Mouse (Mus musculus) midbrain, postnatal 0 days (tissue): ENCODE results near the gene Tmprss2. TPM values are rescaled to one million over a fixed set of nuclear protein-coding genes. Genes with fewer than 3 reads are reported as not detected.
"Not testable (repeated sequence)": the region's sequence is repeated elsewhere in the genome, so short reads cannot be mapped to it uniquely, and the experiment has no call there.

ENCODE experiments used
- ATAC-seq: fragments of 200-750 bp; cut with Nextera tagmentation; 2 replicates; pipeline ENCODE4 v1.8.0; 2017; ENCODE audit warnings: moderate number of reproducible peaks, mild to moderate bottlenecking, moderate TSS enrichment, moderate library complexity; ENCODE audit not compliant: low FRiP score
- DNase-seq: peaks from one replicate; pipeline ENCODE4 v3.0.0-alpha.2; 2015; ENCODE audit warnings: low spot score
- H3K27ac ChIP-seq: fragments of 300-500 bp; sonication (generic); 2 replicates; pipeline ENCODE4 v1.5.1; 2014; ENCODE audit warnings: low read depth, mild to moderate bottlenecking, low read length, mixed read lengths
- H3K27me3 ChIP-seq: fragments of 300-500 bp; sonication (generic); 2 replicates; pipeline ENCODE4 v1.6.1; 2014; ENCODE audit warnings: low read length, control low read depth, mixed read lengths; ENCODE audit not compliant: insufficient read depth
- H3K36me3 ChIP-seq: fragments of 300-500 bp; sonication (generic); 2 replicates; pipeline ENCODE4 v1.6.1; 2014; ENCODE audit warnings: low read length, control low read depth, mixed read lengths; ENCODE audit not compliant: insufficient read depth
- H3K4me1 ChIP-seq: fragments of 300-500 bp; sonication (generic); 2 replicates; pipeline ENCODE4 v1.6.1; 2014; ENCODE audit warnings: mild to moderate bottlenecking, control low read depth, antibody characterized with exemption, low read length, mixed read lengths; ENCODE audit not compliant: insufficient read depth
- H3K4me2 ChIP-seq: fragments of 300-500 bp; sonication (generic); 2 replicates; pipeline ENCODE4 v1.6.1; 2014; ENCODE audit warnings: low read depth, mild to moderate bottlenecking, low read length, mixed read lengths; ENCODE audit not compliant: poor library complexity, severe bottlenecking
- H3K4me3 ChIP-seq: fragments of 300-500 bp; sonication (generic); 2 replicates; pipeline ENCODE4 v1.5.1; 2014; ENCODE audit warnings: low read depth, mild to moderate bottlenecking, low read length, moderate library complexity
- H3K9ac ChIP-seq: fragments of 300-500 bp; sonication (generic); replicated peaks from 2 replicates; pipeline ENCODE4 v1.6.1; 2014; ENCODE audit warnings: mild to moderate bottlenecking, low read length, moderate library complexity, mixed read lengths; ENCODE audit not compliant: poor library complexity, severe bottlenecking
- H3K9me3 ChIP-seq: fragments of 300-500 bp; sonication (generic); 2 replicates; pipeline ENCODE4 v1.6.1; 2016; ENCODE audit warnings: low read length, control low read depth
- CTCF ChIP-seq: IDR thresholded peaks from 2 replicates; pipeline ENCODE4 v1.5.1; 2016; ENCODE audit warnings: antibody characterized with exemption, mild to moderate bottlenecking
- WGBS: fragments of 180-500 bp; shearing (Covaris S2); extraction: QIAGEN DNeasy Blood & Tissue Kit; methylation state at CpG from one replicate; pipeline ENCODE4 v1.1.7; 2014; 5-methylcytosine and 5-hydroxymethylcytosine counted together
- polyA plus RNA-seq: library from polyadenylated mRNA; unstranded; fragments of >200 nt; fragmentation: Nextera tagmentation; extraction: Ambion mirVana; gene quantifications from 2 replicates; pipeline ENCODE4 v1.2.1, GENCODE M21; 2015
- total RNA-seq: library from RNA; depleted of rRNA; stranded (reverse); fragments of >200 nt; gene quantifications from 2 replicates; pipeline ENCODE4 v1.2.3, GENCODE M21; 2014

Tmprss2 gene
- total and polyA plus RNA-seq, 2 experiments from 2014 or later, result 0.22 TPM; not detected in 1

DNA sequence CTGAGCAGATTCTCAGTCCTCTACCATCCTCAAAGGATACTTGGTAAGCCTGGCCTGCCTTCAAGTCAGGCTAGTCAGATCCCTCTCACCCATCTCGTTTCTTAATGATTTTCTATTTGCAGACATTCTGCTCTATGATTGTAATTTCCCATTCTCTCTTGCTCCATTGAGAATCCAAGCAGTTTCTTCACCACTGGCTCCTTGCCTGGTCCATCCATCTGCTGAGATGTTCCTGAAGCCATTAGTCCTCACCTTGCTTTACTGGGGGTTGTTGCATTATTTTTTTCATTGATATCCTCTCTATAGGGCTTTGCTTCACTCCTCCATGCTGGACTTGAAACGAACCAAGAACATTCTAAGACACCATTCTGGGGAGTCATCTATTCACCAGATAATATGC is 10.4 kb downstream of the Tmprss2 start:
- ATAC-seq (no peak), DNase-seq (no peak)
- Histone ChIP-seq H3K27ac (no peak overlapping the region), H3K4me1 (no peaks in the 10 kb centered on the region), H3K27me3 (no peaks in the 10 kb centered on the region), H3K4me2 (no peak overlapping the region), H3K9me3 (no peaks in the 10 kb centered on the region), H3K9ac (no peak overlapping the region), H3K36me3 (no peaks in the 10 kb centered on the region), H3K4me3 (no peak overlapping the region)
- WGBS, result 63% methylated on average over 2 of the region's 2 CpGs
- no peak for TF ChIP-seq CTCF

GRCm38 (mm10) chr16:97598046-97598445 is 12.9 kb downstream of the Tmprss2 start:
- Histone ChIP-seq H3K9me3 (no peaks in the 10 kb centered on the region), H3K36me3 (no peaks in the 10 kb centered on the region), H3K4me2 (no peak overlapping the region), H3K4me3 (no peak overlapping the region), H3K27ac (no peak overlapping the region), H3K9ac (no peak overlapping the region), H3K4me1 (no peaks in the 10 kb centered on the region), H3K27me3 (no peaks in the 10 kb centered on the region)
- no peak for DNase-seq
- no peak for ATAC-seq
- WGBS, result 89% methylated on average over 2 of the region's 2 CpGs
- TF ChIP-seq CTCF, result no peak

DNA sequence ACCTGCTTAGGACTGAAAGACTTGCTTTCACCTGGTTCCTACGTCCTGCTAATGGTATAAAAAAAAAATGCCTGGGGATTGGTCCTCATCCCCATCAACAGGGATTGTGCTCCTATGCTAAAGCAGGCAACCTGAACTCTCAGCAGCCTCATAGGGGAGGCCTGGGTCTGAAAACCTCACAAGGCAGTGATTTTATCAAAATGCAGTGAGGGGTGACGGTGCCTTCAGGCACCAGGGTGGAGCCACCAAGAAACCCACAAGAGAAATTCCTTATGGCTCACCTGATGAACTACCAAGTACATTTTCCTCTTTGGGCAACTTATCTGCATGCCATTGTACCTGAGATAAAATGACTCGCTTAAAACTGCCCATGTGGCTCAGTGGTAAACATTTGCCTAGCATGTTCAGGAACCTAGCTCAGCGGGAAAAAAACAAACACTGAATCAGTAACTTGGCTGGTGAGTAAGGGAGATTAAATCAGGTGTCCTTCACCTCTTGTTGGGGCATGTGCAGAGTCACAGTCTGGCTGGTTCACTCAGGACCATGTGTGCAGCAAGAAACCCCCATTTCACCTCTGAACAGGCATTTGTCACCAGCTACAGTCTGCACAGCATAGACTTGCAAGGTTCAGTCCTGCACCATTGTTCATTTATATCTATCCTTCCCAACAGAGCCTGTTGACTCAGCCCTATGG is 17.0 kb downstream of the Tmprss2 start:
- Histone ChIP-seq H3K4me2 (no peak overlapping the region), H3K9me3 (no peaks in the 10 kb centered on the region), H3K4me1 (no peaks in the 10 kb centered on the region), H3K9ac (no peak overlapping the region), H3K27ac (no peak overlapping the region), H3K36me3 (no peaks in the 10 kb centered on the region), H3K4me3 (no peak overlapping the region), H3K27me3 (no peaks in the 10 kb centered on the region)
- ATAC-seq (no peak), DNase-seq (no peak)
- no peak for TF ChIP-seq CTCF
- WGBS, result 73% methylated on average over 4 of the region's 4 CpGs

GRCm38 (mm10) chr16:97593057-97593456 is 17.9 kb downstream of the Tmprss2 start:
- H3K4me2 ChIP-seq, result no peak overlapping the region
- ATAC-seq, result no peak
- H3K4me1 ChIP-seq, result no peaks in the 10 kb centered on the region
- 29% methylated on average over 1 of the region's 1 CpGs for WGBS
- H3K27ac ChIP-seq, result no peak overlapping the region
- peak; percentile 66 for DNase-seq
- no peak overlapping the region for H3K9ac ChIP-seq
- H3K9me3 ChIP-seq, result no peaks in the 10 kb centered on the region
- H3K27me3 ChIP-seq, result no peaks in the 10 kb centered on the region
- peak; percentile 83 for TF ChIP-seq CTCF
- no peak overlapping the region for H3K4me3 ChIP-seq
- no peaks in the 10 kb centered on the region for H3K36me3 ChIP-seq

GRCm38 (mm10) chr16:97591512-97591911 is 19.5 kb downstream of the Tmprss2 start:
- DNase-seq, result no peak
- no peak for TF ChIP-seq CTCF
- no peaks in the 10 kb centered on the region for H3K36me3 ChIP-seq
- H3K9ac ChIP-seq, result no peak overlapping the region
- 83% methylated on average over 2 of the region's 2 CpGs for WGBS
- no peaks in the 10 kb centered on the region for H3K9me3 ChIP-seq
- no peak overlapping the region for H3K4me3 ChIP-seq
- no peak for ATAC-seq
- H3K27ac ChIP-seq, result no peak overlapping the region
- no peaks in the 10 kb centered on the region for H3K4me1 ChIP-seq
- no peaks in the 10 kb centered on the region for H3K27me3 ChIP-seq
- H3K4me2 ChIP-seq, result no peak overlapping the region

DNA sequence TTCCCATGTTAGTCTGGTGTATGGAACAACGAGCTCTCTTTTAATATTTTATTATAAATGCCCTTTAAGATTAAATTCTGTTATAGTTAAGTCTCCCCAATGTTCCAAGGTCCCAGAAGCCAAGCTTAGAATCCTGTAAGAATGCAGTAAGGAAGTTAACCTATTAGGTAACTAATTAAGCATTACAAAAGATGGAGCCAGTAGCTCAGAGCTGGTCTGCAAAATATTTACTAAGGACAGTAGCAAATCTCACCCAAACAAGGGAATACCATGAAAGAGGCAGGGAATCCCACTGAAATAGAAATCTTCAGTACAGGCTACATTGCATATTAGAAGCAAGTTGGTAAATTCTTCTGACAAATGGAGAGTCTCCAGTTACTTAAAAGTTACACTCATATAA is 28.1 kb downstream of the Tmprss2 start:
- not testable (repeated sequence) for ATAC-seq, DNase-seq, H3K27ac ChIP-seq, H3K4me2 ChIP-seq, H3K36me3 ChIP-seq, H3K4me1 ChIP-seq, H3K9me3 ChIP-seq, H3K27me3 ChIP-seq, H3K4me3 ChIP-seq, H3K9ac ChIP-seq
- WGBS, result 74% methylated on average over 1 of the region's 1 CpGs
